Mouse (Mus musculus) ES-Bruce4 (cell line): ENCODE measurements around the gene Kmt2c.

Experiments used
- CTCF ChIP-seq: IDR thresholded peaks from one replicate; pipeline ENCODE4 v1.8.1; 2011; ENCODE audit warnings: low read depth, low read length
- EP300 ChIP-seq: IDR thresholded peaks from 2 replicates; pipeline ENCODE4 v1.6.1; 2011; ENCODE audit warnings: low read depth, low read length; ENCODE audit not compliant: insufficient read depth
- POLR2A ChIP-seq: IDR thresholded peaks from one replicate; pipeline ENCODE4 v1.8.1; 2011; ENCODE audit warnings: low read length; ENCODE audit not compliant: insufficient read depth

DNA sequence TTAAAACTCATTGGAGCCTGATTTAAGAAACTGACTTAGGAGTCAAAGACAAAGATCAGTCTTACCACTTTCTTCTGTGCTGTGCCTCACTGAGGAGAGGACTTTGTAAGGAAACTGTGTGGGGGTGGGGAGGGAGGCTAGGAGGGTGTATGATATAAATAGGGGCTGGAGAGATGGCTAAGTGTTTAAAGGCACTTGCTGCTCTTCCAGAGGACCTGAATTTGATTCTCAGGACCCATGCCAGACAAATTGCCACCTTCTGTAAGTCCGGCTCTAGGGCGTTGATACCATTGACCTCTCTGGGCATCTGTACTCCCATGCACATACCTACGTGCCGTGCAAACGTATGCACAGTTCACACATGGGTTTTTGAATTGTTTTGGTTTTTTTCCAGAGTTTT, 7.5 kb upstream of the Kmt2c start:
- TF ChIP-seq POLR2A: no peak
- TF ChIP-seq CTCF: no peak
- no peak for TF ChIP-seq EP300
